Mouse (Mus musculus) cerebellum, postnatal 36 days (tissue): ENCODE results near the gene Fam171b.

ENCODE experiments used
- DNase-seq, 2 experiments: peaks; one replicate each; pipeline ENCODE4 v3.0.0; 2021 to 2022; ENCODE audit warnings: mixed read lengths in 2 of 2

Fam171b gene

GRCm38 (mm10) chr2:83893701-83894100, 81.3 kb downstream of the Fam171b start:
- DNase-seq: no peak

DNA sequence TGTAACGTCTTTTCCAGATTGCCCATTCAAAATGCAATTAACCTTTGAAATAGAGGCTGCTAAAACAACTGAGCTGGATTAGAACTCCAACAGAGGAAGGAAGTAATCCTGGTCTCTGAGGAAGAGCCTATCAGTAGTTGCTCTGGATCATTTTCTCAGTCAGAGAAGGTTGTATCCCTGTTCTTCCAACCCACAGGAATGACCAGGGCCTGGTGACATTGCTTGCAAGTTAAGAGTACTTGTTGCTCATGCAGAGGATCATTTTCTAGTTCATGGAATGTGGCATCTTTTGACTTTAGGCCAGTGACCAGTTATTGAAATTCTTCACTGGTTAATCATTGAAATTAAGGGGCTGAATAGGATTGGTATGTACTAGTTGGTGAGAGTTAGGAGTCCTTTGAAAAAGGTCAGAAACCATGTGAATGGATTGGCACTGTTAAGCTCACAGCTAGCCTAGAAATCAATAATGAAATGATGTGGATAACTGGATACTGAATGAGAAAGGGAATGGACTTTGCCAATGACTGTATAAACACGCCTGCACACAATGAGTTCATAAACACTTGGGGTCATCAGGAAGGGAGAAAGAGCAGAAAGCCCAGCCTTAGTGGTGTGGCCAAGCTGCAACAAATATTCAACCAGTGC, 89.6 kb downstream of the Fam171b start:
- no peak for DNase-seq

- no peak for DNase-seq
Measured at GRCm38 (mm10) chr2:83929478-83930088, 117.1 kb downstream of the Fam171b start.
